Mouse (Mus musculus): Measurements from ENCODE around the gene Sat2. TPM values are rescaled to one million over a fixed set of nuclear protein-coding genes. Genes with fewer than 3 reads are reported as not detected.
"Not testable (repeated sequence)": the region's sequence is repeated elsewhere in the genome, so short reads cannot be mapped to it uniquely, and the experiment has no call there.

The Sat2 gene
- polyA plus RNA-seq, 1 experiment from 2014 or later: 22.9 TPM

DNA sequence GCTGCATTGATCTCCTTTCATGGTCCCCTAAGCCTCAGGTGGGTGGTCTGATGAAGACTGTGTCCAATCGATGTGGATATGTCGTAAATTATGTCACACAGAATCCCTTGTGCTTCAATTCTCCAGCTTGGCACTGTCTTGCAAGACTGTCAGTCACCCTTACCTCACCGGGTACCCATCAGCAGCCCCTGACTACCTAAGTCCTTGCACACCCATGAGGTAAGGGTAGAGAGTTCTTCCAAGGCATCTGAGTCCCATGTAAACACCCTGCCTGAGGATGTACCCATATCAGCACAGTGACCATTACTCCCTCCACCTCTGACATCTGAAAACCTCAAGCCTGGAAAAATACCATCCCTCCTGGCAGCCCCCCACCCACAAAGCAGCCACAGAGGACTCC lies 17.5 kb upstream of the Sat2 start:
- ATAC-seq (replicated peaks): peak; percentile 4; the same call in 1 of the 2 replicates
- Histone ChIP-seq H3K9ac (replicated peaks) (peak overlapping the region; percentile 62), H3K9me3 (no peaks in the 10 kb centered on the region), H3K27ac (replicated peaks) (peak overlapping the region; percentile 68; the same call in 1 of the 2 replicates), H3K4me3 (peak overlapping the region; percentile 60), H3K4me1 (peaks cover 31% of the 10 kb centered on the region), H3K4me2 (replicated peaks) (peak overlapping the region; percentile 90), H3K36me3 (no peaks in the 10 kb centered on the region; the same call in 1 of the 2 replicates), H3K27me3 (no peaks in the 10 kb centered on the region)
- WGBS: 50% methylated on average over 3 of the region's 3 CpGs

DNA sequence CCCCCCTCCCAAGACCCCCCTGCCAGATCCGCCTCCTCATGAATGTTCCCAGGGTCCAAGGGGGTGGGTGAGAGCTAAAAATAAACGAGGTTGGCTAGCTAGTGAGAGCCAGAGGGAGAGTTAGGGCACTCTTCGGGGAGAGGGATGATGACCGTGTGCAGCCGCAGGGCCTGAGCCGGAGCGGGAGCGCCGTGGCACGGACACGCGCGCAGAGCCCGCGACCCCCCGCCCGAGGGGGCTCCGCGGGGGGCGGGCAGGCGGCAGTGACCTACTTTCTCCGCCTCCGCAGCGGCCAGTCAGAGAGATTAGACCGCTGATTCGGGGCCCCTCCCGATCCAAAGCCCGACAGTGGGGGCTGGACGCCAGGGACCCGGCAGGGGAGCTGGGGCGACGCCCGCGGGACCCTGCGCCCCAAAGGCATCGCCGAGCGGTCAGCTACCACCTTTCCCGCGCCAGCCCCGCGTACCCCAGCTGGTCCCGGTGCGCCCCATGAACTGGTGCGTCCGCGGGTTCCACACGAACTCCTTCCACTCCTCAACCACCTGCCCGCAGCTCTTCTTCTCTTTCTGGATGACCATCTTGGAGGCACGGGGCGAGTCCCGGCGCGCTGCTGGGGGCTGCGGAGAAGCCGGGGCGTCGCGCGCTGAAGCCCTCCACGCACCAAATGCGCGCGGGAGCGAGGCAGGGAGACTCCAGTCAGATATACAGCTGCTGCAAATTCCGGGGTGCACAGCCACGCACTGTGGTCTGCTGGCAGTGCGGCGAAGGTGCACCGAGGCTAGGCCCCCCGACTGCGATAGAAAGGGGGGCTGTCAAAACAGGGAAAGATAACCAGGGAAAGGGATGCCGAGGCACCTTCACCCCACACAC lies 16.8 kb upstream of the Sat2 start:
- WGBS: under 1% methylated on average over 62 of the region's 73 CpGs

DNA sequence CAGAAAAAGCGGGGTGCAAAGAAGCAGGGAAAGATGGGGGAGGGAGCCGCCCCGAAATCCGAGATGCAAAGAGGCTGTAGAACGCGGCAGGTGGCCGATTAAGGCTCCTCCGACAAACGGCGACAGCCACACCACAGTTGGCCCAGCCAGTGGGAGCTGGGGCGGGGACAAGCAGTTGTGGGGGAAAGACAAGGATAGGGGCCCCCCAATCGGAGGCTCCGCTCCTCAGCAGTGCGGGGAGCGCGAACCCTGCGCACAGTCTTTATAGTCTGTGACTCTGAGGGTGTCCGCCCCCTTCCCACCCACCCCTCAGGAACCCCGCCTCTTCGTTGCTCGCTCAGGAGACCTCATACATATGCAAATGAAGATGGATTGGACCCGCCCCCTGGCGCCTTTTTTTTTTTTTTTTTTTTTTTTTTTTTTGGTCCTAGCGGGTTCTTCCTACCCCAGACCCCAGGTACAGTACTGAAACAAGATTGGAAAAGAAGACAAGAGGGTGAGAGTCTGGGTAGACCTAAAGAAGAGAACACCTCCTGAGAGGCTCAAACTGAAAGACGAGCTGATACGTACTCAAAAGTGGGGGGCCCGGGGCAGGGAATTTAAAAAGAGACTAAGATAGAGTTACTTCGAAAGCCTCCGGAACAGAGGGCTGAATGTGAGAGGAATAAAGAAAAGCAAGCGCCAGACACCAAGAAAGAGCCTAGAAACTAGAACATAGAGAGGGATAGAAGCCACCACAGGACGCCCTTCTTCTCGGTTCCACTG lies 15.9 kb upstream of the Sat2 start, which contains the start of gene Atp1b2:
Atp1b2 (minus strand) TSS at position 217 of the 765 bp plus-strand sequence.
- 2% methylated on average over 32 of the region's 32 CpGs for WGBS
- peak within 1 kb of the TSS; percentile 62 for H3K9ac ChIP-seq (replicated peaks)

More for the DNA sequence above, 16.8 kb upstream of the Sat2 start:
- H3K9me3 ChIP-seq: no peaks in the 10 kb centered on the region
- peak overlapping the region; percentile 62 for H3K9ac ChIP-seq (replicated peaks)
- peak overlapping the region; percentile 60 for H3K4me3 ChIP-seq
- H3K4me2 ChIP-seq (replicated peaks): peak overlapping the region; percentile 90
- ATAC-seq (replicated peaks): peak; percentile 72
- H3K27ac ChIP-seq (replicated peaks): peak overlapping the region; percentile 68
- H3K36me3 ChIP-seq: no peaks in the 10 kb centered on the region; the same call in 1 of the 2 replicates
- no peaks in the 10 kb centered on the region for H3K27me3 ChIP-seq
- peaks cover 25% of the 10 kb centered on the region for H3K4me1 ChIP-seq

DNA sequence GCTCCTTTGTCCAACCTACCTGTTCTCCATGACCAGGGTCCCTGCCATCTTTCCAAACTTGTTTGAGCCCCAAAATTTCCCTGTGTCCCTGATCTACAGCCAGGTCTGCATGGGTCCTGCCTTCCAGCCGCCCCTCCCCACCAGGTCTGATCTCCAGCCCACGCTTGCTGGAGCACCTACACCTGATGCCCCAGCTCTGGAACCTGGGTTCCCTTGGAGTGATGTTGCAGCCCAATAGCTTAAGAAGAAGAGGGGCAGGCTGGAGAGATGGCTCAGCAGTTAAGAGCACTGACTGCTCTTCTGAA lies 15.4 kb upstream of the Sat2 start:
- H3K36me3 ChIP-seq: no peaks in the 10 kb centered on the region; the same call in 1 of the 2 replicates
- peak overlapping the region; percentile 90 for H3K4me2 ChIP-seq (replicated peaks)
- no peak for ATAC-seq (replicated peaks)
- H3K9ac ChIP-seq (replicated peaks): peak overlapping the region; percentile 14; the same call in 1 of the 2 replicates
- H3K9me3 ChIP-seq: no peaks in the 10 kb centered on the region
- H3K4me1 ChIP-seq: peaks cover 17% of the 10 kb centered on the region
- WGBS: 61% methylated on average over 2 of the region's 2 CpGs
- H3K27ac ChIP-seq (replicated peaks): peak overlapping the region; percentile 41; the same call in 1 of the 2 replicates
- no peaks in the 10 kb centered on the region for H3K27me3 ChIP-seq
- H3K4me3 ChIP-seq: peak overlapping the region; percentile 60

More for the DNA sequence above, 15.9 kb upstream of the Sat2 start, which contains the start of gene Atp1b2:
- H3K9me3 ChIP-seq: no peaks in the 10 kb centered on the region
- ATAC-seq (replicated peaks): peak; percentile 96
- peak within 1 kb of the TSS; percentile 68 for H3K27ac ChIP-seq (replicated peaks)
- H3K4me3 ChIP-seq: peak within 1 kb of the TSS; percentile 60
- no peaks in the 10 kb centered on the region for H3K27me3 ChIP-seq
- H3K4me1 ChIP-seq: peaks cover 17% of the 10 kb centered on the region
- H3K36me3 ChIP-seq: no peaks in the 10 kb centered on the region; the same call in 1 of the 2 replicates
- H3K4me2 ChIP-seq (replicated peaks): peak within 1 kb of the TSS; percentile 90

- no peak overlapping the region for H3K4me3 ChIP-seq
- no peak for ATAC-seq (replicated peaks)
- no peaks in the 10 kb centered on the region; the same call in 1 of the 2 replicates for H3K36me3 ChIP-seq
- peaks cover 17% of the 10 kb centered on the region for H3K4me1 ChIP-seq
- no peak overlapping the region for H3K4me2 ChIP-seq (replicated peaks)
- no peak overlapping the region for H3K9ac ChIP-seq (replicated peaks)
- no peak overlapping the region for H3K27ac ChIP-seq (replicated peaks)
- H3K27me3 ChIP-seq: no peaks in the 10 kb centered on the region
- 89% methylated on average over 2 of the region's 2 CpGs for WGBS
- H3K9me3 ChIP-seq: no peaks in the 10 kb centered on the region
Measured at GRCm38 (mm10) chr11:69606832-69607231, 15.0 kb upstream of the Sat2 start.

- no peak for ATAC-seq (replicated peaks)
- no peak overlapping the region for H3K9ac ChIP-seq (replicated peaks)
- H3K9me3 ChIP-seq: no peaks in the 10 kb centered on the region
- no peaks in the 10 kb centered on the region for H3K27me3 ChIP-seq
- peaks cover 18% of the 10 kb centered on the region for H3K4me1 ChIP-seq
- H3K4me3 ChIP-seq: no peak overlapping the region
- H3K27ac ChIP-seq (replicated peaks): no peak overlapping the region
- 85% methylated on average over 3 of the region's 3 CpGs for WGBS
- no peaks in the 10 kb centered on the region for H3K36me3 ChIP-seq
- H3K4me2 ChIP-seq (replicated peaks): no peak overlapping the region
Measured at GRCm38 (mm10) chr11:69608525-69608924, 13.3 kb upstream of the Sat2 start.

DNA sequence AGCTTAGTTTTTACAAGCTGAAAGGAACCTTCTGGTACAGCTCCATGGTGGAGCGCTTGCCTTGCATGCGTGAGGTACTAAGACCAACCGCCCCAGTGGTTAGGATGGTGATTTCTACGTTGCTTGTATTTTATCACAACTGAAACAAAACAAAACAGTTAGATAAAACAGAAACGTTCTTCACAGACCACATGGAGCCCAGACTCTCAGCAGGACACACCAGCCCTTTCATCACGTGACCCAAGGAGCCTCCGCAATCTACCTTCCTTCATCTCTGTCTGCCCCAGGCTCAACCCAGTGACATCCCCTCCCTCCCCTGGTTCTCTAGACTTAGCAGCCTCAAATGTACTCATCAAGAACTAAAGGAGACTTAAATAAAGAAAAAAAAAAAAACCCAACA lies 12.4 kb upstream of the Sat2 start:
- H3K4me1 ChIP-seq: peaks cover 15% of the 10 kb centered on the region
- H3K9me3 ChIP-seq: no peaks in the 10 kb centered on the region
- H3K36me3 ChIP-seq: no peaks in the 10 kb centered on the region
- H3K27ac ChIP-seq (replicated peaks): no peak overlapping the region
- H3K27me3 ChIP-seq: no peaks in the 10 kb centered on the region
- no peak overlapping the region for H3K4me2 ChIP-seq (replicated peaks)
- WGBS: 70% methylated on average over 7 of the region's 7 CpGs
- no peak for ATAC-seq (replicated peaks)
- H3K9ac ChIP-seq (replicated peaks): no peak overlapping the region
- no peak overlapping the region for H3K4me3 ChIP-seq

- Histone ChIP-seq H3K27ac (replicated peaks) (no peak overlapping the region), H3K4me2 (replicated peaks) (no peak overlapping the region), H3K4me1 (peaks cover 11% of the 10 kb centered on the region), H3K4me3 (no peak overlapping the region), H3K27me3 (no peaks in the 10 kb centered on the region), H3K9me3 (no peaks in the 10 kb centered on the region), H3K36me3 (no peaks in the 10 kb centered on the region), H3K9ac (replicated peaks) (no peak overlapping the region)
- no peak for ATAC-seq (replicated peaks)
- WGBS: 69% methylated on average over 4 of the region's 4 CpGs
Measured at GRCm38 (mm10) chr11:69610899-69611298, 10.9 kb upstream of the Sat2 start.

DNA sequence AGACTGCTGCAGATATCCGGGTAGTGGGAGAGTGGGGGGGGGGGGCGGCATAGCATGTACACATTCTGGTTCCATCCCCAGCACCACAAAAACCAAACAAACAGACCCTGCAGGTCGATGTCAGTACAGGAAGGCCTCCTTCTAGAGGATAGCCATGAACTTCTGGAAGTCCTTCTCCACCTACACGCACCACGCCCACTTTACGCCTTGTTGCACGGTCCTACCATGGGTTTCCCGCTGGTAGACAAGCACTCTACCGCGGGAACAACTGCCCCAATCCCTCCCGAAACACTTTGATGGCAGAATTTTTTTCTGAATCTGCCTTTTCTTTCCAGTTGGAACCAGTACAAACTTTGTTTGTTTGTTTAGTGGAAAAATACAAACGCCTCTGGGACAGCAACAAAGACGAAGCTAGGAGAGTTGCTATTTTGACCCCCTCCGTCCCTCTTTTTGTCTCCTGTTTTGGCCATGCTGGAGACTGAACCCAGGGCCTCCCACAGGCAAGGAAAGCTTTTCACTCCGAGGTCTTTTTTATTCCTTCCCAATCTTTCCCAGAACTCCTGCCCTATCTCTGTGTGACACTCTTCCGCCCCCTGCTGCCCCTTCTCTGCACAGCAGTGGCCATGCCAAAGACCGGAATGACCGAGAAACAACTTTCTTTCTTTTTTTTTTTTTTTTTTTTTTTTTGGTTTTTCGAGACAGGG lies 8.1 kb upstream of the Sat2 start:
- Histone ChIP-seq H3K9ac (replicated peaks) (no peak overlapping the region), H3K9me3 (no peaks in the 10 kb centered on the region), H3K27ac (replicated peaks) (no peak overlapping the region), H3K4me3 (no peak overlapping the region), H3K4me2 (replicated peaks) (no peak overlapping the region), H3K4me1 (peaks cover 6% of the 10 kb centered on the region), H3K27me3 (no peaks in the 10 kb centered on the region), H3K36me3 (no peaks in the 10 kb centered on the region)
- 4% methylated on average over 19 of the region's 19 CpGs for WGBS
- no peak for ATAC-seq (replicated peaks)

- not testable (repeated sequence) for H3K27ac ChIP-seq (replicated peaks); H3K27me3 ChIP-seq; H3K4me2 ChIP-seq (replicated peaks); H3K9me3 ChIP-seq; H3K36me3 ChIP-seq; ATAC-seq (replicated peaks); H3K4me3 ChIP-seq; H3K9ac ChIP-seq (replicated peaks); H3K4me1 ChIP-seq
- whole genome bisulfite sequencing: 52% methylated on average over 11 of the region's 11 CpGs
Measured at GRCm38 (mm10) chr11:69614257-69614588, 7.6 kb upstream of the Sat2 start.

- no peak overlapping the region for H3K4me3 ChIP-seq
- H3K27ac ChIP-seq (replicated peaks): no peak overlapping the region
- H3K9ac ChIP-seq (replicated peaks): no peak overlapping the region
- no peak overlapping the region for H3K4me2 ChIP-seq (replicated peaks)
- peaks cover 10% of the 10 kb centered on the region for H3K4me1 ChIP-seq
- H3K27me3 ChIP-seq: no peaks in the 10 kb centered on the region
- WGBS: 46% methylated on average over 10 of the region's 10 CpGs
- H3K9me3 ChIP-seq: no peaks in the 10 kb centered on the region
- H3K36me3 ChIP-seq: no peaks in the 10 kb centered on the region
- no peak for ATAC-seq (replicated peaks)
Measured at GRCm38 (mm10) chr11:69616781-69617180, 5.0 kb upstream of the Sat2 start.

DNA sequence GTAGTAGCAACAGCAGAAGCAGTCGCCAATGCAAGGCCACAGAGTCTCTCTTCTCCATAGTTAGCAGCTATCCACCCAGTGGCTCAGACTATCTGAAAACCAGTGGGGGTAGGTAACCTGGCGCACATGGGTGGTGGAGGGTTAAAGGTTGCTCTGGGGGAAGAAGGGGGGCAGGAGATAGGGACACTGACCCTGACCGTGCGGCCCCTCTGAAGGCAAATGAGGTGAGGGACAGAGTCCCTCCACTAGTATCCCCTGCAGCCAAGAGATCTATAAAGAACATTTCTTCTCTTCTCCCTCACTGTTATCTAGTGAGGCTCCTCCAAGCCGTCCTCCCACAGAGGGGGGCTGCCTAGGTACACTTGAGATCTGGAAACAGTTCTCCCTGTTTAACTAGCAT lies 4.0 kb upstream of the Sat2 start, which contains the start of gene Shbg:
Shbg (minus strand) TSS at position 101 of the 400 bp plus-strand sequence.
- 81% methylated on average over 5 of the region's 5 CpGs for WGBS

More for the DNA sequence above, 4.0 kb upstream of the Sat2 start, which contains the start of gene Shbg:
- Histone ChIP-seq H3K27me3 (no peaks in the 10 kb centered on the region), H3K9ac (replicated peaks) (no peak within 1 kb of the TSS), H3K9me3 (no peaks in the 10 kb centered on the region), H3K27ac (replicated peaks) (no peak within 1 kb of the TSS), H3K36me3 (no peaks in the 10 kb centered on the region), H3K4me1 (peaks cover 18% of the 10 kb centered on the region), H3K4me3 (no peak within 1 kb of the TSS), H3K4me2 (replicated peaks) (no peak within 1 kb of the TSS)
- ATAC-seq (replicated peaks): no peak

Measured in forebrain, embryonic 15.5 days (tissue).